Mouse (Mus musculus) kidney, adult 2 months (tissue): ENCODE results near the gene Osbpl9.

ENCODE experiments used
- CTCF ChIP-seq: fragments of 200-500 bp; conservative IDR thresholded peaks from 2 replicates; pipeline ENCODE4 v1.5.1; 2011; ENCODE audit warnings: low read depth, mild to moderate bottlenecking, control low read depth, low read length, moderate library complexity, mixed read lengths; ENCODE audit not compliant: insufficient read depth, insufficient read length
- POLR2A ChIP-seq: fragments of 200-500 bp; IDR thresholded peaks from one replicate; pipeline ENCODE4 v1.6.1; 2011; ENCODE audit warnings: low read depth, low read length, control low read depth

- TF ChIP-seq CTCF = no peak
- TF ChIP-seq POLR2A = no peak
Observed at GRCm38 (mm10) chr4:109079676-109080075, 122.4 kb downstream of the Osbpl9 start.
